Mouse (Mus musculus) kidney, adult 2 months (tissue): ENCODE data around the gene 4932438A13Rik. TPM values are rescaled to one million over a fixed set of nuclear protein-coding genes. Genes with fewer than 3 reads are reported as not detected.

ENCODE experiments used
- DNase-seq: peaks from one replicate; pipeline ENCODE4 v3.0.0; 2021
- H3K27ac ChIP-seq: fragments of 200-500 bp; 2 replicates; pipeline ENCODE4 v1.5.1; 2012; ENCODE audit warnings: low read depth, low read length, control low read depth, inconsistent platforms; ENCODE audit not compliant: insufficient read depth
- H3K27me3 ChIP-seq: fragments of 200-500 bp; replicated peaks from 2 replicates; pipeline ENCODE4 v1.6.1; 2012; ENCODE audit warnings: mild to moderate bottlenecking, moderate library complexity, low read length, inconsistent platforms; ENCODE audit not compliant: control insufficient read depth, insufficient read depth
- H3K36me3 ChIP-seq: fragments of 200-500 bp; 2 replicates; pipeline ENCODE4 v1.6.1; 2012; ENCODE audit warnings: mild to moderate bottlenecking, moderate library complexity, low read length, inconsistent platforms; ENCODE audit not compliant: control insufficient read depth, insufficient read depth
- H3K4me1 ChIP-seq: fragments of 200-500 bp; 2 replicates; pipeline ENCODE4 v1.6.1; 2011; ENCODE audit warnings: low read length; ENCODE audit not compliant: control insufficient read depth, insufficient read depth
- H3K4me3 ChIP-seq: fragments of 200-500 bp; 2 replicates; pipeline ENCODE4 v1.5.1; 2011; ENCODE audit warnings: mild to moderate bottlenecking, low read depth, low read length, control low read depth; ENCODE audit not compliant: insufficient read depth
- CTCF ChIP-seq: fragments of 200-500 bp; conservative IDR thresholded peaks from 2 replicates; pipeline ENCODE4 v1.5.1; 2011; ENCODE audit warnings: low read depth, mild to moderate bottlenecking, control low read depth, low read length, moderate library complexity, mixed read lengths; ENCODE audit not compliant: insufficient read depth, insufficient read length
- POLR2A ChIP-seq: fragments of 200-500 bp; IDR thresholded peaks from one replicate; pipeline ENCODE4 v1.6.1; 2011; ENCODE audit warnings: low read depth, low read length, control low read depth
- WGBS: fragments of 180-500 bp; shearing (Covaris S2); methylation state at CpG from one replicate; pipeline ENCODE4 v1.1.7; 2018; 5-methylcytosine and 5-hydroxymethylcytosine counted together
- polyA plus RNA-seq: library from polyadenylated mRNA; depleted of rRNA; stranded (reverse); fragments of >200 nt; gene quantifications from 2 replicates; pipeline ENCODE4 v1.2.3, GENCODE M21; 2012

4932438A13Rik gene
- polyA plus RNA-seq, 1 experiment = 11.4 TPM

GRCm38 (mm10) chr3:36941572-36941971, 78.7 kb downstream of the 4932438A13Rik start:
- H3K36me3 ChIP-seq = peaks cover 5% of the 10 kb centered on the region
- H3K27me3 ChIP-seq = no peaks in the 10 kb centered on the region
- TF ChIP-seq POLR2A = no peak
- TF ChIP-seq CTCF = no peak
- H3K4me1 ChIP-seq = no peaks in the 10 kb centered on the region
- H3K4me3 ChIP-seq = no peak overlapping the region
- no peak overlapping the region for H3K27ac ChIP-seq
- 65% methylated on average over 5 of the region's 5 CpGs for WGBS
- DNase-seq = no peak

- peak; percentile 5 for DNase-seq
- no peak for TF ChIP-seq CTCF
- TF ChIP-seq POLR2A = no peak
- 65% methylated on average over 6 of the region's 6 CpGs for WGBS
These were observed 79.2 kb downstream of the 4932438A13Rik start for GRCm38 (mm10) chr3:36942108-36942507.

DNA sequence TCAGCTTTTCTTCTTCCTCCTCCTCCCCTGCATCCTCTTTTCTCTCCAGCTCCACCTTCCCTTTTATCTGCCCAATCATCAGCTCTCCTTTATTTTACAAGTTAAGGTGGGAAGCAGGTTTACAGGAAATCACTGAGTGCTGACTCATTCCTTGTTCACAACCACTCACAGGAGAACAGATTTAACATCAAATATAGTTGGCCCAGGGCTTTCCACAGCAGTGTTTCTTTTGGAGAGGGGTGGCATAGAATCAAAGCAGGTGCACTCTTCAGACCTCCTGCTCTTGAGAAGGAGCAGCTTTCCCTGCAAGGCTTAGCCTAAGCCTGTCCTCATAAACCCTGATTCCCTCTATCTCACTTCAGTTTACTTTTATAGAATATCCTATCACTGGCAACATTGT, 80.8 kb downstream of the 4932438A13Rik start:
- no peak for TF ChIP-seq CTCF
- Histone ChIP-seq H3K27ac (no peak overlapping the region), H3K4me1 (no peaks in the 10 kb centered on the region), H3K27me3 (no peaks in the 10 kb centered on the region), H3K36me3 (peaks cover 7% of the 10 kb centered on the region), H3K4me3 (no peak overlapping the region)
- DNase-seq = no peak

More at GRCm38 (mm10) chr3:36942108-36942507, 79.2 kb downstream of the 4932438A13Rik start:
- no peaks in the 10 kb centered on the region for H3K4me1 ChIP-seq
- no peaks in the 10 kb centered on the region for H3K27me3 ChIP-seq
- peaks cover 4% of the 10 kb centered on the region for H3K36me3 ChIP-seq
- H3K27ac ChIP-seq = no peak overlapping the region
- H3K4me3 ChIP-seq = no peak overlapping the region

DNA sequence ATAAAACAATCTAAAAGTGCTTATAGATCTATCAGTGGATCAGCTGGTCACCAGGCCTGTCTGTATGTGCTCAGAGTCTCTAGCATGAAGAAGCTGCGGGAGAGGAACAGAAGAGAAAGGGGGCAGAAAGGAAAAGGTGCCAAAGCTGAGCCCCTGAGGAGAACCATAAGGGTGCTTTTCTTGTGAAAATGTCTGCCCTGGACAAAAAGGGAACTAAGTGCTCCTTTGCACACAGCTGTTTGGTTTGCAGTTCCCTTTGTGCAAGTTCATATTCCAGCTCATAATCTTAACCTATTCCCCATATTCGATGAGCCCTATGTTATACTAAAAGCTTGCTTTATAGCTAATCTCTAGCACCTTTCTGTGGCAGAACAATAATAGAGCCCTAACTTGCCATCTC, 175.1 kb downstream of the 4932438A13Rik start:
- TF ChIP-seq POLR2A = no peak
- TF ChIP-seq CTCF = no peak
- H3K4me1 ChIP-seq = no peaks in the 10 kb centered on the region
- no peak overlapping the region for H3K4me3 ChIP-seq
- no peak overlapping the region for H3K27ac ChIP-seq
- peaks cover 15% of the 10 kb centered on the region for H3K36me3 ChIP-seq
- 90% methylated on average over 2 of the region's 2 CpGs for WGBS
- DNase-seq = no peak
- H3K27me3 ChIP-seq = no peaks in the 10 kb centered on the region

DNA sequence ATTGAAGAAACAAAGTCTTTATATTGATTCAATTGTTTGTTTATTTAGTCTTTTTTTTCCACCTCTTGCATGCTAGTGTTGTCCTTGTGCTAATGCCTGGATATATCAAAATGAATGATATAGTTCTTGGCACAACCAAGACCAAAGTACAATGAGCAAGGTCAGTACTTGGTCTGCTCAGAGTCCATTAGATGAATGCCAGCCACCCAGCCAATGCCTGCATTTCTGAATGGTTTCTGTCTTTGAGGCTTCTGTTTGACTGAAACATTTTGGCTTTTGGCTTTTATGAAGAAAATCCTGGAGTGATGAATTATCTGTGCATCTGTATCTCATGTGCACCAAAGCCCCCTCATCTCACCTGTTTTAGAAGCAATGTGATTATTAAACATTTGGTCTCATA, 176.9 kb downstream of the 4932438A13Rik start:
- DNase-seq = peak; percentile 52
- TF ChIP-seq POLR2A (no peak), CTCF (no peak)

DNA sequence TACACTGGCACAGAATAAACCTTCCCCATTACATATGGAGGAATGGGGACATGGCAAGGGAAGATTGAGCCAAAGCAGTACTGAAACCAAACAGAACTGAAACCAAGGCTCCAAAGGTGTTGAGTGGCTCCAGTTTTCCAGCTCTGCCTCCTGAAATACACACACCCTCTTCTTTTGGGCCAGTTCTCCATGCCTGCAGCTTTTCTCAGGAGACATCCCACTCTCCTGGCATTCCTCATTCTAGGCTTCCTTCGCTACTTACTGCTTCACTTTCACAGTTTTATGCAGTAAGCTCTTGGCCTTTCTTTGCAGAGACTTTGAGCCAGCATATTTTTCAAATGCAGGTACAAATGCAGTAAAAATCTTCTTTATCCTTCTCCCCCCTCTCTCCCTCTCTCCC, 188.6 kb downstream of the 4932438A13Rik start:
- no peak for DNase-seq
- Histone ChIP-seq H3K36me3 (peaks cover 2% of the 10 kb centered on the region), H3K27ac (no peak overlapping the region), H3K4me3 (no peak overlapping the region), H3K4me1 (no peaks in the 10 kb centered on the region), H3K27me3 (no peaks in the 10 kb centered on the region)
- 92% methylated on average over 1 of the region's 1 CpGs for WGBS
- TF ChIP-seq CTCF (no peak), POLR2A (no peak)

More for the DNA sequence above, 176.9 kb downstream of the 4932438A13Rik start:
- no peak overlapping the region for H3K27ac ChIP-seq
- H3K36me3 ChIP-seq = peaks cover 15% of the 10 kb centered on the region
- H3K4me1 ChIP-seq = no peaks in the 10 kb centered on the region
- H3K4me3 ChIP-seq = no peak overlapping the region
- H3K27me3 ChIP-seq = no peaks in the 10 kb centered on the region

GRCm38 (mm10) chr3:37063406-37063805, 200.5 kb downstream of the 4932438A13Rik start, which contains the start of gene Adad1:
Adad1 (plus strand) TSS chr3:37063527.
- Histone ChIP-seq H3K27me3 (no peaks in the 10 kb centered on the region; the same call in 1 of the 2 replicates), H3K36me3 (no peaks in the 10 kb centered on the region), H3K4me1 (no peaks in the 10 kb centered on the region), H3K4me3 (0 out of 2 replicates have a peak within 1 kb of the TSS, but pooled peaks have one; percentile 10), H3K27ac (no peak within 1 kb of the TSS)
- TF ChIP-seq POLR2A (no peak), CTCF (no peak)
- WGBS = 57% methylated on average over 39 of the region's 39 CpGs
- no peak for DNase-seq

DNA sequence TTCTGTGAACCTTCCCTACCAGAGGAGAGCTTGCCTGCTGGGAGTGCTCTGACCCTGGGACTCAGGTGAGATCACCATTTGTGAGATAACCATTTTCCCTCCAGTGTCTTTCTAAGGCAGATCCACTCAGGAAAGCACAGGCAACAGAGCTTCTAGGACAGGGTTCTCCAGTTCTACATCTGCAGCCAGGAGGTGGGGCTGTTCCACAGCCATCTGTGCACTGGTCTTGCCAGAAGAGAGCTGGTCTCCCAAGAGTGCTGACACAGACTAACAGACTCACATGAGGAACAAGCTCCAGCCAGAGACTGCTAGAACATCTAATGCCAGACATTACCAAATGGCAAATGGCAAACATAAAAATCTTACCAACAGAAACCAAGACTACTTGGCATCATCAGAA, 210.3 kb downstream of the 4932438A13Rik start:
- Histone ChIP-seq H3K27me3 (no peaks in the 10 kb centered on the region), H3K4me3 (no peak overlapping the region), H3K27ac (no peak overlapping the region), H3K36me3 (no peaks in the 10 kb centered on the region), H3K4me1 (no peaks in the 10 kb centered on the region)
- peak; percentile 75 for DNase-seq
- peak; percentile 64 for TF ChIP-seq CTCF
- no peak for TF ChIP-seq POLR2A
